Mouse (Mus musculus) heart, embryonic 12.5 days (tissue): ENCODE measurements around the gene Tmem39a. TPM values are rescaled to one million over a fixed set of nuclear protein-coding genes. Genes with fewer than 3 reads are reported as not detected.

Source experiments
- ATAC-seq: fragments of 200-750 bp; cut with Nextera tagmentation; 2 replicates; pipeline ENCODE4 v1.8.0; 2017; ENCODE audit warnings: moderate TSS enrichment, moderate library complexity; ENCODE audit not compliant: insufficient number of reproducible peaks, low FRiP score
- H3K27ac ChIP-seq: fragments of 300-500 bp; sonication (generic); 2 replicates; pipeline ENCODE4 v1.5.1; 2016; ENCODE audit warnings: mild to moderate bottlenecking, moderate library complexity; ENCODE audit not compliant: poor library complexity, severe bottlenecking
- H3K27me3 ChIP-seq: fragments of 300-500 bp; sonication (generic); replicated peaks from 2 replicates; pipeline ENCODE4 v1.6.1; 2016; ENCODE audit warnings: mild to moderate bottlenecking, moderate library complexity
- H3K36me3 ChIP-seq: fragments of 300-500 bp; sonication (generic); 2 replicates; pipeline ENCODE4 v1.6.1; 2016; ENCODE audit warnings: mild to moderate bottlenecking, moderate library complexity
- H3K4me1 ChIP-seq: fragments of 300-500 bp; sonication (generic); replicated peaks from 2 replicates; pipeline ENCODE4 v1.6.1; 2016; ENCODE audit warnings: mild to moderate bottlenecking
- H3K4me2 ChIP-seq: fragments of 300-500 bp; sonication (generic); 2 replicates; pipeline ENCODE4 v1.6.1; 2016; ENCODE audit warnings: mild to moderate bottlenecking, moderate library complexity
- H3K4me3 ChIP-seq: fragments of 300-500 bp; sonication (generic); 2 replicates; pipeline ENCODE4 v1.5.1; 2016; ENCODE audit warnings: mild to moderate bottlenecking
- H3K9ac ChIP-seq: fragments of 300-500 bp; sonication (generic); 2 replicates; pipeline ENCODE4 v1.6.1; 2016; ENCODE audit warnings: mild to moderate bottlenecking, moderate library complexity
- H3K9me3 ChIP-seq: fragments of 300-500 bp; sonication (generic); replicated peaks from 2 replicates; pipeline ENCODE4 v1.6.1; 2016; ENCODE audit warnings: mild to moderate bottlenecking, moderate library complexity
- WGBS: fragments of 180-500 bp; shearing (Covaris S2); methylation state at CpG from one replicate; pipeline ENCODE4 v1.1.7; 2016; 5-methylcytosine and 5-hydroxymethylcytosine counted together
- polyA plus RNA-seq: library from polyadenylated mRNA; unstranded; fragments of >200 nt; fragmentation: Nextera tagmentation; extraction: Ambion mirVana; gene quantifications from 2 replicates; pipeline ENCODE4 v1.2.1, GENCODE M21; 2016

Tmem39a gene
- polyA plus RNA-seq, 1 experiment from 2014 or later = 74.5 TPM

- H3K36me3 ChIP-seq = peaks cover 95% of the 10 kb centered on the region
- no peak for ATAC-seq
Observed at GRCm38 (mm10) chr16:38612646-38613045, 54.1 kb downstream of the Tmem39a start.

GRCm38 (mm10) chr16:38613646-38614045 is 55.1 kb downstream of the Tmem39a start:
- WGBS = 89% methylated on average over 6 of the region's 6 CpGs
- H3K36me3 ChIP-seq = peaks cover 94% of the 10 kb centered on the region

More at GRCm38 (mm10) chr16:38612646-38613045, 54.1 kb downstream of the Tmem39a start:
- H3K4me1 ChIP-seq = no peaks in the 10 kb centered on the region
- H3K9me3 ChIP-seq = peaks cover 17% of the 10 kb centered on the region; the same call in 1 of the 2 replicates
- H3K4me3 ChIP-seq = no peak overlapping the region
- H3K27me3 ChIP-seq = no peaks in the 10 kb centered on the region
- no peak overlapping the region for H3K27ac ChIP-seq
- no peak overlapping the region for H3K9ac ChIP-seq
- 83% methylated on average over 5 of the region's 5 CpGs for WGBS
- H3K4me2 ChIP-seq = no peak overlapping the region

GRCm38 (mm10) chr16:38617977-38618376 is 59.5 kb downstream of the Tmem39a start:
- H3K4me1 ChIP-seq = peaks cover 22% of the 10 kb centered on the region
- 93% methylated on average over 13 of the region's 13 CpGs for WGBS

More at GRCm38 (mm10) chr16:38613646-38614045, 55.1 kb downstream of the Tmem39a start:
- Histone ChIP-seq H3K4me1 (no peaks in the 10 kb centered on the region), H3K9me3 (peaks cover 17% of the 10 kb centered on the region; the same call in 1 of the 2 replicates), H3K4me2 (no peak overlapping the region), H3K27me3 (no peaks in the 10 kb centered on the region), H3K9ac (no peak overlapping the region), H3K27ac (no peak overlapping the region), H3K4me3 (no peak overlapping the region)
- no peak for ATAC-seq

GRCm38 (mm10) chr16:38619054-38619453 is 60.6 kb downstream of the Tmem39a start:
- H3K36me3 ChIP-seq = peaks cover 86% of the 10 kb centered on the region
- no peak for ATAC-seq

More at GRCm38 (mm10) chr16:38617977-38618376, 59.5 kb downstream of the Tmem39a start:
- Histone ChIP-seq H3K27ac (no peak overlapping the region), H3K36me3 (peaks cover 86% of the 10 kb centered on the region), H3K27me3 (no peaks in the 10 kb centered on the region), H3K9me3 (peaks cover 9% of the 10 kb centered on the region; the same call in 1 of the 2 replicates), H3K9ac (no peak overlapping the region), H3K4me2 (no peak overlapping the region), H3K4me3 (no peak overlapping the region)
- no peak for ATAC-seq

GRCm38 (mm10) chr16:38620696-38621450 is 62.4 kb downstream of the Tmem39a start:
- Histone ChIP-seq H3K9ac (no peak overlapping the region), H3K27me3 (no peaks in the 10 kb centered on the region), H3K27ac (peak overlapping the region; percentile 66; the same call in 1 of the 2 replicates), H3K4me2 (no peak overlapping the region), H3K9me3 (no peaks in the 10 kb centered on the region), H3K4me3 (no peak overlapping the region), H3K4me1 (peaks cover 50% of the 10 kb centered on the region), H3K36me3 (peaks cover 84% of the 10 kb centered on the region)
- no peak for ATAC-seq
- 60% methylated on average over 16 of the region's 16 CpGs for WGBS

More at GRCm38 (mm10) chr16:38619054-38619453, 60.6 kb downstream of the Tmem39a start:
- Histone ChIP-seq H3K9ac (no peak overlapping the region), H3K4me3 (no peak overlapping the region), H3K27me3 (no peaks in the 10 kb centered on the region), H3K9me3 (peaks cover 9% of the 10 kb centered on the region; the same call in 1 of the 2 replicates), H3K4me2 (no peak overlapping the region), H3K4me1 (peaks cover 32% of the 10 kb centered on the region), H3K27ac (no peak overlapping the region)
- WGBS = 26% methylated on average over 6 of the region's 6 CpGs

- peaks cover 72% of the 10 kb centered on the region for H3K36me3 ChIP-seq
- no peak for ATAC-seq
- no peaks in the 10 kb centered on the region for H3K27me3 ChIP-seq
- H3K4me1 ChIP-seq = peaks cover 64% of the 10 kb centered on the region
- 0 out of 2 replicates have a peak overlapping the region, but pooled peaks have one; percentile 2 for H3K27ac ChIP-seq
- 65% methylated on average over 2 of the region's 2 CpGs for WGBS
- no peak overlapping the region for H3K4me2 ChIP-seq
- H3K4me3 ChIP-seq = no peak overlapping the region
- no peaks in the 10 kb centered on the region for H3K9me3 ChIP-seq
- no peak overlapping the region for H3K9ac ChIP-seq
Observed at GRCm38 (mm10) chr16:38622283-38622682, 63.8 kb downstream of the Tmem39a start.

GRCm38 (mm10) chr16:38624303-38624702 is 65.8 kb downstream of the Tmem39a start:
- Histone ChIP-seq H3K4me3 (no peak overlapping the region), H3K9ac (no peak overlapping the region), H3K27ac (peak overlapping the region; percentile 81), H3K4me2 (peak overlapping the region; percentile 13), H3K27me3 (no peaks in the 10 kb centered on the region), H3K36me3 (peaks cover 59% of the 10 kb centered on the region), H3K4me1 (peaks cover 84% of the 10 kb centered on the region), H3K9me3 (no peaks in the 10 kb centered on the region)
- no peak for ATAC-seq
- WGBS = 47% methylated on average over 11 of the region's 11 CpGs

GRCm38 (mm10) chr16:38625411-38625810 is 66.9 kb downstream of the Tmem39a start:
- 0 out of 2 replicates have a peak, but pooled peaks have one; percentile 7 for ATAC-seq
- Histone ChIP-seq H3K27ac (peak overlapping the region; percentile 81), H3K4me3 (no peak overlapping the region), H3K9me3 (no peaks in the 10 kb centered on the region), H3K27me3 (no peaks in the 10 kb centered on the region), H3K9ac (peak overlapping the region; percentile 9; the same call in 1 of the 2 replicates), H3K36me3 (peaks cover 50% of the 10 kb centered on the region), H3K4me1 (peaks cover 92% of the 10 kb centered on the region), H3K4me2 (peak overlapping the region; percentile 6; the same call in 1 of the 2 replicates)
- 56% methylated on average over 7 of the region's 7 CpGs for WGBS

- no peak overlapping the region for H3K4me3 ChIP-seq
- no peaks in the 10 kb centered on the region for H3K9me3 ChIP-seq
- peak overlapping the region; percentile 6; the same call in 1 of the 2 replicates for H3K4me2 ChIP-seq
- H3K27me3 ChIP-seq = no peaks in the 10 kb centered on the region
- WGBS = 17% methylated on average over 10 of the region's 10 CpGs
- peak overlapping the region; percentile 81 for H3K27ac ChIP-seq
- H3K4me1 ChIP-seq = peaks cover 89% of the 10 kb centered on the region
- ATAC-seq = peak; percentile 52; the same call in 1 of the 2 replicates
- H3K36me3 ChIP-seq = peaks cover 45% of the 10 kb centered on the region
- H3K9ac ChIP-seq = 0 out of 2 replicates have a peak overlapping the region, but pooled peaks have one; percentile 9
Observed at GRCm38 (mm10) chr16:38625811-38626369, 67.4 kb downstream of the Tmem39a start.

- H3K4me2 ChIP-seq = no peak overlapping the region
- H3K4me3 ChIP-seq = no peak overlapping the region
- WGBS = 67% methylated on average over 6 of the region's 6 CpGs
- H3K4me1 ChIP-seq = peaks cover 45% of the 10 kb centered on the region
- H3K27ac ChIP-seq = no peak overlapping the region
- no peak overlapping the region for H3K9ac ChIP-seq
- ATAC-seq = no peak
- H3K36me3 ChIP-seq = peaks cover 44% of the 10 kb centered on the region
- H3K27me3 ChIP-seq = no peaks in the 10 kb centered on the region
- no peaks in the 10 kb centered on the region for H3K9me3 ChIP-seq
Observed at GRCm38 (mm10) chr16:38632147-38632546, 73.6 kb downstream of the Tmem39a start.

- Histone ChIP-seq H3K9ac (no peak overlapping the region), H3K4me2 (no peak overlapping the region), H3K36me3 (peaks cover 61% of the 10 kb centered on the region), H3K4me3 (no peak overlapping the region), H3K9me3 (no peaks in the 10 kb centered on the region), H3K27me3 (no peaks in the 10 kb centered on the region), H3K4me1 (peaks cover 13% of the 10 kb centered on the region), H3K27ac (0 out of 2 replicates have a peak overlapping the region, but pooled peaks have one; percentile 1)
- peak; percentile 22; the same call in 1 of the 2 replicates for ATAC-seq
- 75% methylated on average over 8 of the region's 8 CpGs for WGBS
Observed at GRCm38 (mm10) chr16:38635833-38636390, 77.4 kb downstream of the Tmem39a start.
